Mouse (Mus musculus): Measurements from ENCODE around the gene Mxra7.

The Mxra7 gene

GRCm38 (mm10) chr11:116782737-116783145 is 45.1 kb downstream of the Mxra7 start:
- DNase-seq (ENCODE audit: low spot score) = peak; percentile 22

GRCm38 (mm10) chr11:116775407-116775806 is 52.4 kb downstream of the Mxra7 start, which contains the start of gene St6galnac1:
Gene St6galnac1, minus strand, starts transcription at chr11:116775507.
- DNase-seq (ENCODE audit: low spot score) = no peak

- no peak for DNase-seq (ENCODE audit: low spot score)
Measured at GRCm38 (mm10) chr11:116773205-116773604, 54.6 kb downstream of the Mxra7 start.

GRCm38 (mm10) chr11:116769873-116770272 is 58.0 kb downstream of the Mxra7 start:
- no peak for DNase-seq (ENCODE audit: low spot score)

- DNase-seq (ENCODE audit: low spot score) = no peak
Measured at GRCm38 (mm10) chr11:116764946-116765345, 62.9 kb downstream of the Mxra7 start.

GRCm38 (mm10) chr11:116764346-116764745 is 63.5 kb downstream of the Mxra7 start:
- no peak for DNase-seq (ENCODE audit: low spot score)

GRCm38 (mm10) chr11:116755191-116755590 is 72.7 kb downstream of the Mxra7 start:
- no peak for DNase-seq (ENCODE audit: low spot score)

GRCm38 (mm10) chr11:116753674-116754470 is 74.0 kb downstream of the Mxra7 start:
- no peak for DNase-seq (ENCODE audit: low spot score)

Measured in embryo, embryonic 10.5 days (tissue).